Mouse (Mus musculus) WW6 (cell line): Measurements from ENCODE around the gene Spata31d1d.
"Not testable (repeated sequence)": the region's sequence is repeated elsewhere in the genome, so short reads cannot be mapped to it uniquely, and the experiment has no call there.

Source experiments
- DNase-seq: peaks from one replicate; pipeline ENCODE4 v3.0.0-alpha.2; 2013; ENCODE audit warnings: low read depth, low spot score

The Spata31d1d gene

DNA sequence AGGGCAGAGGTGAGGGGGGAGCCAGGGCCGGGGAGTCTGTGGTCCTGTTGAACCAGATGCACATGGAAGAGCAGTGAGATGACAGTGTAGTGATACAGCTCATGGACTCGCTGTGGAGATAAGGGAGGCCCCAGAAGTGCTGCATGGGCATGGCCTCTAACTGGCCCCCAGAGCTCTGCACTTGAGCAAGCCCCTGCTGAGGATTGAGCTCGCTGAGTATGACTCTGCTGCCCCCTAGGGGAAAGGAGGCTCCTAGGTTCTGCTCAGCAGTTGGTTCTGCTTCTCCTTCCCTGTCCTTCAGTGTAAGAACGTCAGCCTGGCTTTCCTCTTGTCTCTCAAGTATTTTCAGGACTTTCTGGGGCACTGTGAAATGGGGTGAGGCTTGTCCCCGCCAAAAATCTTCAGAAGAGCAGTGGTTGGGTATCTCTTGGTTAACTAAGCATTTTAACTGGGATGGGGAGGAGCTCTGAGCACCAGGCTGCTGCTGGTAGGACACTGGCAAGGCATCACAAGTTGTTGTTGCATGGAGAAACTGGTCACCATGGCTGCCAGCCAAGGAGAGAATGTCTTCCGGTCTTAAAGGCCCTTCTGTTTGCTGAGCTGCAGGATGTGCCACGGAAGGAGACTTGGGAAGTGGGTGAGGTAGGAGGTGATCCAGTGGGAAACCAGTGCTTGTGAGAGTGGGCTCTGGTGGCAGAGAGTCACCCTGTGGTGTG lies 3.0 kb downstream of the Spata31d1d start:
- peak; percentile 57 for DNase-seq

DNA sequence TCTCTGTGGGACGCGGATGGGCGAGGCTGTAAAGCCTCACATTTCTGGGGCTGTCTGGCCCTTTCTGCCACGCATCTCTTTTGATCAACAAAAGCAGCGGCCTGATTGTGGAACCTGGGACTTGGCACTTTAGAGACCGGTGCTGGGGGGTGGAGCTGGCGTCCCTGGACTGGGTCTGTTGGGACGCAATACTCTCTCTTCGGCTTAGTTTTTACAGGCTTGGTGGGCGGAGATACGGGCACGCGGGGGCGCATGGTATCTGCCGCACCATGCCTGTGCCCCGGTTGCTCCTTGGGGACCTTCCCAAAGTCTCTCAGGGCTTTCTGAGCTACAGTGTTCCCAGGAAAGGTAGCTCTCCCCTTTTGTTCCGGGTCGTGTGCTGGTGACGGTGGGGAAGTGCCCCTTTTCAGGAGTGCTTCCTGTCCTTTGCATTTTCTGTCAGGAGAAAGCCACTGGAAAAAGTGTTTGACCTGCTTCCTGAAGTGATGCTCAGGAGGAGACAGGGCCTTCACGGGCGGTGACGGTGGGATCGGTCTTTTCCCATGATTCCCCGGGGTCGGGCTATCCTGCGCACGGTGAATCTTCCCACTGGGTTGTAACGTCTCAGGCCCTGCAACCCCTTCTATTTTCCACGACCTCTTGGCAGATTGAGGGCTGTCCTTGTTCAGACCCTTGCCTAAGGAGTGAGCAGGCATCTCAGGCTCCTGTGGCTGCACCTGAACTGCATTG lies 5.2 kb downstream of the Spata31d1d start:
- DNase-seq: no peak

DNA sequence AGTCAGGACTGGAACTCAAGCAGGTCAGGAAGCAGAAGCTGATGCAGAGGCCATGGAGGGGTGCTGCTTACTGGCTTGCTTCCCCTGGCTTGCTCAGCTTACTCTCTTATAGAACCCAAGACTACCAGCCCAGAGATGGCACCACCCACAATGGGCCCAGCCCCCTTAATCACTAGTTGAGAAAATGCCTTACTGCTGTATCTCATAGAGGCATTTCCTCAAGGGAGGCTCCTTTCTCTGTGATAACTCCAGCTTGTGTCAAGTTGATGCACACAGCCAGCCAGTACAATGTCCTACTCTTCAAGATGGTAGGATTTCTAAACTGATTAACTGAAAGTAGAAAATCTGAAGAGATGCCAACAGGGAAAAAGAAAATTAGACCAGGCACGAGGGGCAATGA lies 9.5 kb downstream of the Spata31d1d start:
- DNase-seq: not testable (repeated sequence)

DNA sequence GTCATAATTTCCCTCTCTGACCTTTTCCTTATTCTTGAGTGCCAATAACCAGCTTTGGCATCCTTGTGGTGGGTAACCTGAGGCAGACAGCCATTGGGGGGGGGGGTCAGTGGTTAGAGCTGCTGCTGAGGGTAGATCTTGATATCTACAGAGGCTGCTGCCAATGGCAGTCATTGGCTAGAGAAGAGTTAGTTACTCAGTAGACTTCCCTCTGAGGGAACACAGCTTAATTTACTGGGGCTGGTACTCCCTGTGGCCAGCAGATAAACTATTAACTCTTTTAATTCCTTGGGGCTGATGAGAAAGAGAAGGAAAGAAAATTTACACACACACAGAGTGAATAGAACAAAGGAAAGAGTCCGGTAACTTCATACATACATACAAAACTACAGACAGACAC lies 12.1 kb downstream of the Spata31d1d start:
- DNase-seq: no peak

DNA sequence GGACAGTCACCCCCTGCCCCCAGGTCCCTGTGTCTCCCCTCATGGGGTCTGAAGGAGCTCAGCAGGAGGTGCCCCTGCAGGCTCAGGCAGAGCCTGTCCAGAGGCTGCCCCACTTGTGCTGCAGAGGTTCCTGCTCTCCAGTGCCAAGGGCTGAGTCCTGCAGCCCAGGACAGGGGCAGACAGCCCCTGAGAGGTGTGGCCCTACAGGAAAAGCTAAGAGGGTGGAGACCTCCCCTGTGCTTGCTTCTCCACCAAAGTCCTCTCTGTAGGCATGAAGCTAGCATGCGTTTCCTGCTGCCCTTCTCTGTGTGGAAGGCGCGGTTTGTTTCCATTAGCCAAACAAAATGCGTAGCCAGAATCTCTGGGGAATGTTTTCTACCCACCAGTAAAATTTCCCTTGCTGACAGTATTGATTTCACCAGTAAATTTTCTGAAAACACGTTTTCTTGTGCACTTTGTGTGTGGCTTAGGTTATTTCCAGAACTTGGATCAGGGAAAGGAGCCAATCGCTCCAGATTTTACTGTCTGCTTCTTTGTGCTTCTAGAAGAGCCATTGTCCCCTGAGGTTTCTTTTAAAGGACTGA lies 12.6 kb downstream of the Spata31d1d start:
- not testable (repeated sequence) for DNase-seq

DNA sequence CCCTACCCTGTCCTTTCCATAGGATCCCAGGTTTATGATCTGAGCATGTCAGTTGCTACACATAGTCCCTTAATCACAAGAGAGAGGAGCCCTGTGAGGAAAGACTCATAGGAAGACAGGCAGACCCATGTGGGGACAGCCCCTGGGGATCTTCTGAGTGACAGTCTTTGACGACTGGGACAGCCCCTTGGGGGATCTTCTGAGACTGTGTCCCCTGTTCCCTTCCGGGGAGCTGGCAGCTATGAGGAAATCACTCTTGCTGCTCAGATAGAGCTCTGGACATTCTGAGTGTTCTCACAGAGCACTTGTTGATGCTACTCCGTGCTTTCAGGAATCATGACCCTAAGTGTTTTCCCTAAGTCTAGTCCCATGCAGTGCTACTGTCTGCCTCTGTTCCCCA lies 17.8 kb downstream of the Spata31d1d start:
- DNase-seq: no peak

DNA sequence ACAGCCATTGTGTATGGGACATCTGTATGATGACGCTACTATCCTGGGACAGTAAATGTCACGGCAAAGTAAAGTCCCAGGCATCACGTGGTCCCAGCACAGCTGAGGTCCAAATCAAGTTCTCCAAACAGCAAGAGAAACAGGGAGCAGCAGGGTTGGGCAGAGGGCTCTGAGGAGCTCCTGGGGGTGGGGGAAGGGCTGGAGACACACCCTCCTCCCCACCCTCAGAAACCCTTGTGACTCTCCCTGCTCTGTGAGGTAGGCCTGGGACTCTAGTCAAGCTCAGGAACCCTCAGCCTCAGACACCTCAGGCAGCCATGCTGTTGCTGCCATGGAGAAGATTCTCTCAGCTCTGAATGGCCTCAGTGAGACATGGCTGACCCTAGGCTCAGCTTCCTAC lies 19.6 kb downstream of the Spata31d1d start, which contains the start of gene Spata31d1b:
Gene Spata31d1b, plus strand, starts transcription at position 301 of the 400 bp plus-strand sequence.
- DNase-seq: not testable (repeated sequence)

DNA sequence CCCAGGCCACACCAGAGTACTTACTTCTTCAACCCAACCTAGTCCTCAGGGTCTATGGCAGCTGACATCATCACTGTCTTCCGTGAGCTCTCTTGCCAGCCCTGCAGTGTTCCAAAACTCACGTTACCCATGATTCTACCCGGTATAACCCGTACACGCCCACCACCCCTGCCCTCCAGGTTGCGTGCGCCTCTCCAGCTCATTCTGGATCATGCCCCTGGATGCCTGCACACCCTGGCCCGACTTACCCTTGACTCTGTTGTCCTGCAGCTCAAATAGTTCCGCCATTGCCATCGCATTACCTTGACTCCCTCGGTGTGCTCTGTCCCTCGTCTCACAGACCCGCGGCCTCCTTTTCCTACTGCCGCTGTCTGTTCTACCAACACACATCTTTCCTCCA lies 21.3 kb downstream of the Spata31d1d start, which contains the start of gene Spata31d1a:
Gene Spata31d1a, minus strand, starts transcription at position 101 of the 400 bp plus-strand sequence.
- DNase-seq: no peak

DNA sequence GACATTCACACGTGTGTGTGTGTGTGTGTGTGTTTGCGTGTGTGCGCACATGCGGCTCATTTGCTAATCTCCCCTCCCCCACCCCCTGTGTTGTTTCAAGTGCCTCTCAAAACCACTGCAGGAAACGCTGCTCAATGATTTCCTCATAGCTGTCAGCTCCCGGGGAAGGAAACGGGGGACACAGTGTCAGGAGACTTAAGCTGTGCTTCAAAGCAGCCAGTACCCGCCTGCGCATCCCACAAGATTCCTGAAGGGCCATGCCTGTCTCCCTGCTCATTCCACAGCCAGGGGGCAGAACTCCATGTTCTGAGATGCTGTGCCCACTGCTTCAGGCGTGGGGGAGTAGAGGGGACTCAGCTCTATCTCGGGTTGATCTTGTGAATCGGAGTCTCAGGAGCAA lies 27.0 kb downstream of the Spata31d1d start:
- DNase-seq: no peak

DNA sequence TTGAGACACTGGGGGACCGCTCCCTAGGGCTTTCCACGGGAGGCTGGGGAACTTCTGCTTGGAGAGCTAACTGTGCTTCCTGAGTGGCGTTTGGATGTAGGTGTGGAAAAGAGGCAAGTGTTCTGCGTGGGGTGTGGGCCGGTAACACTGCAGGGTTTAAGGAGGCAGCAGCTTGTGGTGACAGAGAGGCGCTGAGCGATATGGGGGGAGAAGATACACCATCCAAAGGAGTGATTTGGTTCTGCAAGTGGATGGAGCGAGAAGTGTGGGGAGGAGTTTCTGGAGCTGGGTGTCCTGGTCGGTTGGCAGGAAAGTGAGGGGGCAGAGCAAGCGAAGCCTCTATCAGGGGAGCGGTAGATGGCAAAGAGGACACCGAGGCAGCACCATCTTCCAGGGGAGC lies 28.0 kb downstream of the Spata31d1d start:
- DNase-seq: no peak

DNA sequence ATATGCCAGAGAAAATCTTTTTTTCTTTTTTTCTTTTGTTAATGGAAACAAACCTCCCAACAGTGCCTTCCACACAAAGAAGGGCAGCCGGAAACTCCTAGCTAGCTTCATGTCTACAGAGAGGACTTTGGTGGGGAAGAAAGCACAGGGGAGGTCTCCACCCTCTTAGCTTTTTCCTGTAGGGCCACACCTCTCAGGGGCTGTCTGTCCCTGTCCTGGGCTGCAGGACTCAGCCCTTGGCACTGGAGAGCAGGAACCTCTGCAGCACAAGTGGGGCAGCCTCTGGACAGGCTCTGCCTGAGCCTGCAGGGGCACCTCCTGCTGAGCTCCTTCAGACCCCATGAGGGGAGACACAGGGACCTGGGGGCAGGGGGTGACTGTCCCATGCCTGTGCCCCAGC lies 31.4 kb downstream of the Spata31d1d start:
- DNase-seq: not testable (repeated sequence)

DNA sequence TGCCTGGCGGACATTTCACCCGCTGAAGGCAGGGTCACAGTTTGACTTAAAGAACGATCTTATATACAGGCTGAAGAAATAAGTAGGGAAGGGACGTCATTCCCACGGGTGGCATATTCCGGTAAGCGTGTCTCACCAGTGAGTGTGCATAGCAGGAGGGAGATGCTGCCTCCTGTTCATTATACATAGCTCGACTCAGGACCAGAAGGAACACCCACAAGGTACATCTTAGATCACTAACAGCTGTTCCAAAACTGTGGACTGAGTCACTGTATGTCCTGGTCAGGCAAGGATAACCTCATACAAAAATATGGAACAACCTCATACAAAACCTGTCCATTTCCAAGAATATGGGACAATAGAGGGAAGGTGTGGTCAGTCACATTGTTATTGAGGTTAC lies 32.4 kb downstream of the Spata31d1d start:
- DNase-seq: no peak

DNA sequence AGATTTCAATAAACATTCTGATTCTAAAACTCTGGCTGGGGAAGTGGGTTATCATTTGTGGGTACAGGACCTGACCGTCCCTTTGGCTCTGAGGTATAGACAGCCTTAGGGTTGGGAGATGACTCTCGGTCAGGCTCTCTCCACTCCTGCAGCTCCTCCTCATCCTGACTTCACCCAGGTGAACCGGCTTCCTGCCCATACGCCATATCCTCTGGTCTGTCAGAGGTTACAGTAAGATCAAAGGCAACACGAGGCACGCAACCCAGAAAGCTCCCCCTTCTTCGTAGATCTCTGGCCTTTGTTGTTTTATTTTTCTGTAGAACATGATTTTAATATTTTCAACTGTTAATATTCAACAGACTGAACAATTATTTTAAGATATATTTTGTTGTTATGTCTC lies 35.8 kb downstream of the Spata31d1d start:
- no peak for DNase-seq

DNA sequence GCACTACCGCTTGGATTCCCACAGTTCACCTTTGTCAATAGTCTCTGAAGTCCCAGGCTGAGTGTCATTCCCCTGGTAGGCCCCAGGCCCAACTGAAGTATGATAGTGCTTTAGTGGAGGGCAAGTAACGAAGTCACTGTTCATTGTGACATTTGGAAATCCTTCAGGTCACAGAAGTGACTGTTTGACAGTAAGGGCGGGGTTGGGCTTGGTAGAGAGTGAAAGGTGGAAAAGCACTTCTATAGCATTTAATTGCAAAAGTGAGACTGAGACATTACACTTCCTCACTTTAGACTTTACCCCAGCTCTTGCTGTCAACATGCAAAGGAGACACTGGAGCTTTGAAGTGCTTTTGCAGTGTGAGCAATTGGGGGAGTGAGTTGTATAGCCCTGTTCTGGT lies 37.5 kb downstream of the Spata31d1d start, which contains the start of gene 4921517D22Rik:
Gene 4921517D22Rik, minus strand, starts transcription at position 101 of the 400 bp plus-strand sequence.
- no peak for DNase-seq

DNA sequence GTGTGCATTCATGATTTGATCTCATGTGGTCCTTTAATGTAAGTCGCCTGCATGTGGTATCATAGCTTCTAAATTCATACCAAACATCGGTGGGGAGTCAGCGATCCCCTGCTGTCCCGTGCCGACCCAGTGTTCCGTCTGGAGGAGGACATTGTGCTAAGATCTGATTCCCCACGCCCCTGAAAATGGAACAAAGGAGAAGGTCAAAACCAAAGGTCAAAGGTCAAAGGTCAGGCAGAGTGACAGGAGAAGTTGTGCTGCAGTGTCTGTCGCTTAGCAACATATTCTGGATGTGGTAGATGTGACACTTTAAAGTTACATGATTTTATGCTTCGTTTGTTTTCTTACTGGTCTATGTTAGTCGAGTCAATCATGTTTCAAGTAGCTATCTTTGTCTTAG lies 40.1 kb downstream of the Spata31d1d start:
- DNase-seq: no peak

DNA sequence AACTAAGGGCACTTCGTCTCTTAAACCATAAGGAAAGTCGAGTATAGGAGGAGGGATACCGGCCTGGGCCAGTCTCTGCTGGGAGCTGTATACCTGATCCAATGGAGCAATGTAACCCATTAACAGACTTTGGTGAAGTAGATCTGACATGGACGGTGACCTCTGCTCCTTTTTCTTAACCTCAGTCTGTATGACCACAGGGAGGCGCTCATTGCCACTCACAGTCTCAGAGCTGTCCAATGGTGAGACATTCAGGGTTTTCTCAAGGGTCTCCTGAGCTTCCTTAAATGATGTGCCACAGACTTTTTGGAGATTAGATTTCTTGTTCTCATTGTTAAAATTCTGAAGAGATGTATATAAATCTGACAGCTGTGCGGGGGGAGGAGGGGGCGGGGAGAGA lies 41.0 kb downstream of the Spata31d1d start:
- DNase-seq: no peak

DNA sequence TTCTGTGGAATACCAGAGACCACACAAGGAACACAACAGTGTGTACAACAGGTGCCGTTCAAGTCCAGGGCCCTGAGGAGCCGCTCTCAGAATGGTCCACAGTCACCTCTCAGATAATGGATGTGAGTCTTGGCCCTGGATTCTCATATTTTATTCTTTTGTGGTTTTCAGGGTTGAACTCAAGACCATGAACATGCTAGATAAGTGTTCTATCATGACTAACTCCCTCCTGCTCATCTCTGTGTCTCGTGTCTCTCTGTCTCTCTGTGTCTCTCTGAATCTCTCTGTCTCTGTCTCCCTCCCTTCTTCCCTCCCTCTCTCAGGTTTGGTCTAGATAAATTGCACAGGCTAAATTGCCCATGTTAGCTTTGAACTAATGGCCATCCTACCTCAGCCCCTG lies 41.7 kb downstream of the Spata31d1d start:
- DNase-seq: no peak

DNA sequence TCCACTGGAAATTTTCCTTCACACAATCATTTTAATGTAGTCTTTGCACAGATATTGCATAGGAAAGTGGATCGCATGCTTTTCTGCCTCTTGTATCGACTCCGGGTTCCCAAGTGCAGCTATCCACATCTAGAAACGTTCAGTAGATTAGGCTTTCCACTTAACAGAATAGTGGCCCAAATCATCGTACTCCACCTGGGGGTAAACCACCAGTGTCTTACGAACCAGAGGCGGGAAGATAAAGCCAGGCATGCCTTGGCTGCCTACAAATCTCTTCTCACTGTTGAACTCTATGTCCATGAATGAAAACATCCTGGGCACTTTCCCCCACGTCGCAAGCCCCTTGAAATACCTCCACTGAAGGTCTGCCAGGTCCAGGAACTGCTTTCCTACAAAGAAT lies 42.2 kb downstream of the Spata31d1d start:
- DNase-seq: no peak

DNA sequence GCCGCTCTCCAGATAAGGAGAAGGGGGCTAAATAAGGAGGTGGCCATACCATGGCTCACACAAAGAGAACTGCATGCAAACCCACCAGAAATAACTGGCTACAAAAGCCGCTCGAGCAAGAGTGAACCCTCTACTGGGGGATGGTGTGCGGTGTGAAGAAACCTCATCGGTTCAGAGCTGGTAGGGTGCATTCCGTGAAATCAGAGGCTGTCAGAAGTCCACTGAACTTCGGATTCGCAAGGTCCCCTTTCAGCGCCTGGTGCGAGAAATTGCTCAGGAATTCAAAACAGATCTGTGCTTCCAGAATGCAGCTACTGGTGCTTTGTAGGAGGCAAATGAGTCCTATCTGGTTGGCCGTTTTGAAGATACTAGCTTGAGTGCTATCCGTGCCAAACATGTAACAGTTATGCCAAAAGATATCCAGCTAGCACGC lies 43.2 kb downstream of the Spata31d1d start:
- DNase-seq: no peak

DNA sequence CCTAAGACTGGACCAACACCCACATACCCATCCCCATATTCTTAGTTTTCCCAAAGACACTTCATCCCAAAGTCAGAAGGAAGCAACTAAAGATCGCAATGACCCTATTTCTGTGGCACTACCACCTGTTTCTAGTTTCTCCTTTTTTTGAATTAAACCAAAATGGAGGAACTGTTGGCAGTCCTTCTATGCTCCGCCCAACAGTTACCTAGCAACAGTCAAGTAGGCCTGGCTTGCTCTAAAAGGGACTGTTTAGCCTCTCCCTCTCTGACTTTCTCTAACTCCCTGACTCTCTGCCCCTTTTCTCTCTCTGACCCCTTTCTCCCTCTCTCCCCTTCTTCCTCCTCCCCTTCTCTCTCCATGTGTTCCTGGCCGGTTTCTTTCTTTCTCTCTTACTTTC lies 46.3 kb downstream of the Spata31d1d start:
- no peak for DNase-seq

DNA sequence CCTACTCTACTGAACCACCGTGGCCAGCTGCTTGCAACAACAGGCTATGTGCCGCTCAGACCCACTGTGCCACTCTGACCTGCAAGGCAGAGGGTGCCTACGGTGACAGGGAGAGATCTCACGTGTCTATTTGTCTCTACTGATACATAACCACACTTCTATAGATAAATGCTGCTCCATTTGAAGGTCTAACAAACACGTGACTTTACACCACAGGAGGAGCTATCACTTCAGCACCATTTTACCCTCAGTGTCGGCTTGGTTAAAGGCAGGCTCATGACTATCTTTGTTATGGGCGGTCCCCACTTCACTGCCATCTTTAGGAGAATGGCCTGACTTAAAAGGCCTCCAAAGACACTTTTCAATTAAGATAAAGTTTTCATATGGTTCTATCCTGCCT lies 48.9 kb downstream of the Spata31d1d start:
- no peak for DNase-seq

DNA sequence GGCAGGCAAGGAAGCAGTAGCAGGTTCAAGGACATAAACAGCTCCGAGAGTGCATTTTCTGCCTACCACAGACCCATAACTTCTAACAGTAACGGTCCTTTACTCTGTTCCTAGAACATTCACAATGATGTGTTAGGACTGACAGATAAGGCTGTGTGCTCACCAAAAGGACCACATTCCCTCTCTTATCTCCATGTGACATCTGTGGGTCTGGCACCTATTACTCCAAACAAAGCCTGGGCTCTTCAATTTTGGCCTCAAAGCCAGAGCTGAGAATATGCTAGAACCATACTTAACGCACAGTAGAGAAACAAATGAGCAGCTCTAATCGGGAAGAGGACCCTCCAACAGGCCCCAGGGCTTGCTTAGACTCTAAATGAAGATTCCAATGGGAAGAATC lies 51.6 kb downstream of the Spata31d1d start:
- no peak for DNase-seq

DNA sequence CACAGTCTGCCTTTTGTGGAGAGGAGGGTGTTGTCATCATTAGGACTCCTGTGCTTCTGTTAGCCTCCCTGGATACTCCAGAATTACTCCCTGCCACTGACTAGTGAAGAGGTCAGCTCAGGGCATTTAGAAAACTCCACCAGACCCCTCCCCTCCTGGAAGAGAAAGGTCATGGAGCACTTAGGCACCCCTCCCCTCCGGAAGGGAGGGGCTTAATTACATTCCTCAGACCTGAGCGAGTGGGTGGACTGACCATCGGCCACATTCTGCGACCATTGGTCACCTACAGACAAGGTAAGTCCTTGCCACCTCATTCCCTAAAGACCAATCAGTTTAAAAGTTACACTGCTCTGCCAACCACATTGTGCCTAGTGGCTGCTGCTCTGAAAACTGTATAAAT lies 52.2 kb downstream of the Spata31d1d start:
- DNase-seq: no peak
